Mouse (Mus musculus): Measurements from ENCODE around the gene Grrp1. TPM values are rescaled to one million over a fixed set of nuclear protein-coding genes. Genes with fewer than 3 reads are reported as not detected.
"Not testable (repeated sequence)": the region's sequence is repeated elsewhere in the genome, so short reads cannot be mapped to it uniquely, and the experiment has no call there.

Gene Grrp1
- total RNA-seq, 2 experiments from 2014 or later: not detected

GRCm38 (mm10) chr4:134272731-134273416 is 19.0 kb upstream of the Grrp1 start:
- ATAC-seq (replicated peaks; ENCODE audit: low FRiP score, poor library complexity, severe bottlenecking): 0 out of 2 replicates have a peak, but pooled peaks have one; percentile 12

- ATAC-seq (replicated peaks; ENCODE audit: low FRiP score, poor library complexity, severe bottlenecking): no peak
Observed at GRCm38 (mm10) chr4:134271979-134272378, 18.1 kb upstream of the Grrp1 start.

- not testable (repeated sequence) for ATAC-seq (replicated peaks; ENCODE audit: low FRiP score, poor library complexity, severe bottlenecking)
Observed at GRCm38 (mm10) chr4:134269622-134270021, 15.7 kb upstream of the Grrp1 start.

- no peak for ATAC-seq (replicated peaks; ENCODE audit: low FRiP score, poor library complexity, severe bottlenecking)
Observed at GRCm38 (mm10) chr4:134268102-134268655, 14.3 kb upstream of the Grrp1 start.

- no peak for ATAC-seq (replicated peaks; ENCODE audit: low FRiP score, poor library complexity, severe bottlenecking)
Observed at GRCm38 (mm10) chr4:134265860-134266585, 12.1 kb upstream of the Grrp1 start.

- ATAC-seq (replicated peaks; ENCODE audit: low FRiP score, poor library complexity, severe bottlenecking): 0 out of 2 replicates have a peak, but pooled peaks have one; percentile 75
Observed at GRCm38 (mm10) chr4:134263191-134263590, 9.3 kb upstream of the Grrp1 start.

GRCm38 (mm10) chr4:134258354-134258753 is 4.4 kb upstream of the Grrp1 start:
- no peak for ATAC-seq (replicated peaks; ENCODE audit: low FRiP score, poor library complexity, severe bottlenecking)

- ATAC-seq (replicated peaks; ENCODE audit: low FRiP score, poor library complexity, severe bottlenecking): no peak
Observed at GRCm38 (mm10) chr4:134257198-134258009, 3.5 kb upstream of the Grrp1 start.

- no peak for ATAC-seq (replicated peaks; ENCODE audit: low FRiP score, poor library complexity, severe bottlenecking)
Observed at GRCm38 (mm10) chr4:134256407-134257197, 2.7 kb upstream of the Grrp1 start.

- no peak for ATAC-seq (replicated peaks; ENCODE audit: low FRiP score, poor library complexity, severe bottlenecking)
Observed at GRCm38 (mm10) chr4:134255854-134256253, 1.9 kb upstream of the Grrp1 start.

GRCm38 (mm10) chr4:134254835-134255234 is 929 bp upstream of the Grrp1 start:
- ATAC-seq (replicated peaks; ENCODE audit: low FRiP score, poor library complexity, severe bottlenecking): no peak

GRCm38 (mm10) chr4:134252911-134253721 is 790 bp downstream of the Grrp1 start:
- no peak for ATAC-seq (replicated peaks; ENCODE audit: low FRiP score, poor library complexity, severe bottlenecking)

GRCm38 (mm10) chr4:134252131-134252910 is 1.6 kb downstream of the Grrp1 start:
- ATAC-seq (replicated peaks; ENCODE audit: low FRiP score, poor library complexity, severe bottlenecking): no peak

GRCm38 (mm10) chr4:134251241-134252130 is 2.4 kb downstream of the Grrp1 start:
- no peak for ATAC-seq (replicated peaks; ENCODE audit: low FRiP score, poor library complexity, severe bottlenecking)

- no peak for ATAC-seq (replicated peaks; ENCODE audit: low FRiP score, poor library complexity, severe bottlenecking)
Observed at GRCm38 (mm10) chr4:134250930-134251240, 3.0 kb downstream of the Grrp1 start.

- no peak for ATAC-seq (replicated peaks; ENCODE audit: low FRiP score, poor library complexity, severe bottlenecking)
Observed at GRCm38 (mm10) chr4:134250116-134250929, 3.6 kb downstream of the Grrp1 start.
